Comparison of ENCODE assay signal across 9 mouse cellular contexts in the genomic region with DNA sequence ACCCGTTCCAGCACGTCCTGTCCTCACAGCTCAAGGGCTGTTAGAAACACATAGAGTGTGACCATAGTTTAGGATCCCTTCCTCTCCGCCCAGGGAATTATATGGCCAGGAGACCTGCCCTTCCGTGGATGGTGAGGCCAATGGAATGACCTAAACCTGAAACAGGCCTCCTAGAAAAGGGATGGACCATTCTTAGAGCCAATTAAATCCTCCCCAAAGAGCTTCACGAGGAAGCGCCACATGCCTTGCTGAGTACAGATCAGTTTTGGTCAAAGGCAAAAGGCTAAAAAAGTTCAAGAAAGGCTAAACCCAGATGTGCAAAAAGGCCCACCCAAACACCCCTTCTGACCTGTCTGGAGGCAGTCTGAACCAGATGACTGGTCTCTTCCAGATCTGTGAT. TPM values are rescaled to one million over a fixed set of nuclear protein-coding genes. Genes with fewer than 3 reads are reported as not detected.
DNase-seq lines count a peak whose midpoint lies in the region; ATAC-seq and TF ChIP-seq lines count a peak whose summit lies in the region.
"Had no signal": no experiment of that assay in that cellular context is flagged by ENCODE, and none has a peak within 500 bp of the region (broad histone marks: within the 10 kb centered on the region; RNA-seq: fewer than 3 reads in every experiment).

No protein-coding gene starts in this region.

- no peak for TF ChIP-seq CTCF in kidney, postnatal 0 days (IDR thresholded peaks at IDR 0.05; ENCODE audit: low read depth)
- TF ChIP-seq CTCF in olfactory bulb, adult 2 months (IDR thresholded peaks at IDR 0.05; ENCODE audit: insufficient read depth, low read depth, low read length) = no peak
- no peak for TF ChIP-seq CTCF in thymus, adult 2 months (IDR thresholded peaks at IDR 0.05; ENCODE audit: borderline replicate concordance, control insufficient read depth, extremely low read depth, insufficient read depth, low read length, poor library complexity)

- no peak for DNase-seq in kidney, postnatal 0 days (ENCODE audit: low spot score)
- DNase-seq in kidney, adult 9 months = no peak
- DNase-seq in forebrain, embryonic 14.5 days (ENCODE audit: low spot score) = no peak
- DNase-seq in limb, embryonic 14.5 days (ENCODE audit: low spot score) = no peak
- no peak for DNase-seq in right cerebral cortex, postnatal 4 days
- no peak for DNase-seq in thymus, adult 2 months
- no peak for DNase-seq in cerebellum, postnatal 10 days

- peaks cover 31% of the 10 kb centered on the region for H3K27me3 ChIP-seq in kidney, postnatal 0 days (ENCODE audit: insufficient read depth, low read length)
- peaks cover 29% of the 10 kb centered on the region for H3K27me3 ChIP-seq in forebrain, embryonic 14.5 days (replicated peaks; ENCODE audit: control insufficient read depth, insufficient read depth, low read length)
- peaks cover 48% of the 10 kb centered on the region for H3K27me3 ChIP-seq in limb, embryonic 14.5 days (ENCODE audit: control insufficient read depth, insufficient read depth, low read length)
- H3K27me3 ChIP-seq in thymus, adult 2 months (ENCODE audit: control insufficient read depth, insufficient read depth, low read length) = no peaks in the 10 kb centered on the region; the same call in 1 of the 2 replicates

- H3K9ac ChIP-seq in kidney, postnatal 0 days (ENCODE audit: low read depth, low read length) = no peak overlapping the region
- no peak overlapping the region for H3K9ac ChIP-seq in forebrain, embryonic 14.5 days (ENCODE audit: low read length)
- H3K9ac ChIP-seq in limb, embryonic 14.5 days (ENCODE audit: low read depth, low read length, severe bottlenecking) = no peak overlapping the region

- peak overlapping the region; percentile 90 for H3K4me2 ChIP-seq in kidney, postnatal 0 days (ENCODE audit: low read length)
- peak overlapping the region; percentile 87 for H3K4me2 ChIP-seq in forebrain, embryonic 14.5 days (ENCODE audit: low read length)
- peak overlapping the region; percentile 89 for H3K4me2 ChIP-seq in limb, embryonic 14.5 days (replicated peaks; ENCODE audit: low read depth, low read length, severe bottlenecking)

- no peak for TF ChIP-seq POLR2A in limb, embryonic 14.5 days (IDR thresholded peaks at IDR 0.05; ENCODE audit: borderline replicate concordance, extremely low read depth, insufficient read depth, insufficient read length)
- no peak for TF ChIP-seq POLR2A in olfactory bulb, adult 2 months (IDR thresholded peaks at IDR 0.05; ENCODE audit: insufficient read depth, low read depth, low read length)
- no peak for TF ChIP-seq POLR2A in thymus, adult 2 months (IDR thresholded peaks at IDR 0.05; ENCODE audit: control insufficient read depth, extremely low read depth, insufficient read depth, low read length, poor library complexity)

- H3K4me1 ChIP-seq in kidney, postnatal 0 days (replicated peaks; ENCODE audit: insufficient read depth, low read length) = peaks cover 7% of the 10 kb centered on the region; the same call in 1 of the 2 replicates
- peaks cover 4% of the 10 kb centered on the region; the same call in 1 of the 2 replicates for H3K4me1 ChIP-seq in forebrain, embryonic 14.5 days (ENCODE audit: control insufficient read depth, insufficient read depth, low read length)
- peaks cover 8% of the 10 kb centered on the region for H3K4me1 ChIP-seq in limb, embryonic 14.5 days (ENCODE audit: control insufficient read depth, insufficient read depth, low read length)
- H3K4me1 ChIP-seq in olfactory bulb, adult 2 months (ENCODE audit: control insufficient read depth, insufficient read depth, low read length) = peaks cover 18% of the 10 kb centered on the region
- no peaks in the 10 kb centered on the region for H3K4me1 ChIP-seq in thymus, adult 2 months (replicated peaks; ENCODE audit: control insufficient read depth, insufficient read depth, low read length)

- WGBS in kidney, postnatal 0 days = 26% methylated on average over 6 of the region's 6 CpGs
- WGBS in forebrain, embryonic 14.5 days = 22% methylated on average over 6 of the region's 6 CpGs
- 31% methylated on average over 6 of the region's 6 CpGs for WGBS in limb, embryonic 14.5 days
- 33% methylated on average over 6 of the region's 6 CpGs for WGBS in olfactory bulb, adult 2 months
- 38% methylated on average over 6 of the region's 6 CpGs for WGBS in thymus, adult 2 months

- H3K4me3 ChIP-seq in kidney, postnatal 0 days (replicated peaks; ENCODE audit: low read depth, low read length) = peak overlapping the region; percentile 44
- H3K4me3 ChIP-seq in forebrain, embryonic 14.5 days (ENCODE audit: low read depth, low read length) = peak overlapping the region; percentile 41
- H3K4me3 ChIP-seq in limb, embryonic 14.5 days (replicated peaks; ENCODE audit: low read length) = peak overlapping the region; percentile 51; the same call in 1 of the 2 replicates
- 0 out of 2 replicates have a peak overlapping the region, but pooled peaks have one; percentile 39 for H3K4me3 ChIP-seq in olfactory bulb, adult 2 months (ENCODE audit: insufficient read depth, low read depth, low read length)
- no peak overlapping the region for H3K4me3 ChIP-seq in thymus, adult 2 months (ENCODE audit: control insufficient read depth, insufficient read depth, low read length)

- no peaks in the 10 kb centered on the region for H3K36me3 ChIP-seq in kidney, postnatal 0 days (ENCODE audit: insufficient read depth, low read length)
- no peaks in the 10 kb centered on the region for H3K36me3 ChIP-seq in forebrain, embryonic 14.5 days (ENCODE audit: control insufficient read depth, insufficient read depth, low read length)
- no peaks in the 10 kb centered on the region for H3K36me3 ChIP-seq in limb, embryonic 14.5 days (ENCODE audit: control insufficient read depth, insufficient read depth, low read length)
- H3K36me3 ChIP-seq in thymus, adult 2 months (ENCODE audit: control insufficient read depth, insufficient read depth, low read length) = no peaks in the 10 kb centered on the region
- H3K36me3 ChIP-seq: G1E had no signal

- H3K27ac ChIP-seq in kidney, postnatal 0 days = no peak overlapping the region
- no peak overlapping the region for H3K27ac ChIP-seq in forebrain, embryonic 14.5 days (ENCODE audit: low read depth, low read length)
- H3K27ac ChIP-seq in limb, embryonic 14.5 days (replicated peaks; ENCODE audit: low read depth, low read length) = no peak overlapping the region
- no peak overlapping the region for H3K27ac ChIP-seq in olfactory bulb, adult 2 months (ENCODE audit: insufficient read depth, low read depth, low read length)
- H3K27ac ChIP-seq in thymus, adult 2 months (ENCODE audit: control insufficient read depth, insufficient read depth, low read length) = no peak overlapping the region

- no peaks in the 10 kb centered on the region for H3K9me3 ChIP-seq in kidney, postnatal 0 days (replicated peaks; ENCODE audit: low read length)
- no peaks in the 10 kb centered on the region for H3K9me3 ChIP-seq in forebrain, embryonic 14.5 days (replicated peaks; ENCODE audit: control insufficient read depth, low read length)
- H3K9me3 ChIP-seq in limb, embryonic 14.5 days (ENCODE audit: control insufficient read depth, low read length) = no peaks in the 10 kb centered on the region
- H3K9me3 ChIP-seq: G1E had no signal

- ATAC-seq in kidney, postnatal 0 days (replicated peaks; ENCODE audit: low FRiP score, low read depth) = no peak
- no peak for ATAC-seq in forebrain, embryonic 14.5 days
- ATAC-seq in limb, embryonic 14.5 days (ENCODE audit: low FRiP score, low read depth) = no peak

RNA-seq across cellular contexts. Expression of a gene that starts 1.9 kb away (rescaled TPM):
- 0.43 and 0.50 TPM in 2 replicates for polyA plus RNA-seq in kidney, postnatal 0 days (2015; fragmentation: Nextera tagmentation; extraction: Ambion mirVana)
- polyA plus RNA-seq in forebrain, embryonic 14.5 days (2014; fragmentation: Nextera tagmentation; extraction: Ambion mirVana) = 0.09 TPM in 1 of 2 replicates, not detected in the other
- 4.2 and 4.3 TPM in 2 replicates for polyA plus RNA-seq in limb, embryonic 14.5 days (2012; rRNA removed)
- polyA plus RNA-seq in limb, embryonic 14.5 days (2014; fragmentation: Nextera tagmentation; extraction: Ambion mirVana) = 5.1 and 6.8 TPM in 2 replicates
- polyA plus RNA-seq in olfactory bulb, adult 2 months (2012; ENCODE audit: insufficient read depth, insufficient read length, low replicate concordance, missing spikeins) = not detected in 2 replicates
- polyA plus RNA-seq in thymus, adult 2 months (2012; rRNA removed) = 0.11 and 0.70 TPM in 2 replicates
